Mouse (Mus musculus) C2C12 (cell line): Measurements from ENCODE around the gene Kif1a. TPM values are rescaled to one million over a fixed set of nuclear protein-coding genes. Genes with fewer than 3 reads are reported as not detected.

Experiments
- H3K27me3 ChIP-seq: one replicate; pipeline ENCODE4 v1.6.1; 2011; ENCODE audit not compliant: control insufficient read depth, insufficient read depth, insufficient read length
- H3K36me3 ChIP-seq: one replicate; pipeline ENCODE4 v1.6.1; 2011; ENCODE audit not compliant: control insufficient read depth, insufficient read depth
- H3K4me3 ChIP-seq: one replicate; pipeline ENCODE4 v1.5.1; 2011; ENCODE audit warnings: mild to moderate bottlenecking, control low read depth; ENCODE audit not compliant: poor library complexity, insufficient read depth, severe bottlenecking
- H3K79me2 ChIP-seq: one replicate; pipeline ENCODE4 v1.6.1; 2011; ENCODE audit not compliant: control insufficient read depth, insufficient read depth
- H3K79me3 ChIP-seq: one replicate; pipeline ENCODE4 v1.6.1; 2011; ENCODE audit warnings: low read depth, control low read depth
- H3ac ChIP-seq: one replicate; pipeline ENCODE3; 2011; ENCODE audit warnings: low read depth; ENCODE audit not compliant: control insufficient read depth, insufficient read length
- CEBPB ChIP-seq: IDR thresholded peaks from one replicate; pipeline ENCODE4 v1.6.1; 2011; ENCODE audit warnings: low read depth, mild to moderate bottlenecking, control low read depth, moderate library complexity
- CTCF ChIP-seq: IDR thresholded peaks from one replicate; pipeline ENCODE4 v1.5.1; 2011; ENCODE audit not compliant: control insufficient read depth, insufficient read depth, insufficient read length
- FOSL1 ChIP-seq: IDR thresholded peaks from one replicate; pipeline ENCODE4 v1.8.0; 2011; ENCODE audit warnings: mild to moderate bottlenecking, low read length; ENCODE audit not compliant: poor library complexity, insufficient read depth, severe bottlenecking
- MAX ChIP-seq: IDR thresholded peaks from one replicate; pipeline ENCODE4 v1.6.1; 2011; ENCODE audit warnings: mild to moderate bottlenecking, control low read depth
- MYOD1 ChIP-seq: IDR thresholded peaks from one replicate; pipeline ENCODE4 v1.6.1; 2011; ENCODE audit warnings: low read depth; ENCODE audit not compliant: control insufficient read depth, insufficient read length
- MYOG ChIP-seq: IDR thresholded peaks from one replicate; pipeline ENCODE4 v1.6.1; 2011; ENCODE audit not compliant: control insufficient read depth, insufficient read length; ENCODE audit errors: extremely low read depth
- USF1 ChIP-seq: IDR thresholded peaks from one replicate; pipeline ENCODE4 v1.6.1; 2011; ENCODE audit warnings: low read depth, mild to moderate bottlenecking, control low read depth, moderate library complexity
- polyA plus RNA-seq: library from polyadenylated mRNA; unstranded; fragments of >200 nt; fragmentation: generic; extraction: Trizol; gene quantifications from one replicate; pipeline ENCODE4 v1.2.1, GENCODE M21; 2012; ENCODE audit warnings: missing spikeins

Kif1a gene
- polyA plus RNA-seq, 1 experiment, result 3.4 TPM

- no peaks in the 10 kb centered on the region for H3K36me3 ChIP-seq
- no peaks in the 10 kb centered on the region for H3K79me2 ChIP-seq
- no peak overlapping the region for H3ac ChIP-seq
- H3K27me3 ChIP-seq, result peaks cover 10% of the 10 kb centered on the region
- no peak overlapping the region for H3K4me3 ChIP-seq
- H3K79me3 ChIP-seq, result no peaks in the 10 kb centered on the region
- no peak for TF ChIP-seq USF1
- TF ChIP-seq MAX, result no peak
- no peak for TF ChIP-seq FOSL1
- TF ChIP-seq MYOG, result no peak
- no peak for TF ChIP-seq CEBPB
- no peak for TF ChIP-seq MYOD1
- TF ChIP-seq CTCF, result no peak
These were observed 50.5 kb downstream of the Kif1a start for GRCm38 (mm10) chr1:93051124-93051833.

DNA sequence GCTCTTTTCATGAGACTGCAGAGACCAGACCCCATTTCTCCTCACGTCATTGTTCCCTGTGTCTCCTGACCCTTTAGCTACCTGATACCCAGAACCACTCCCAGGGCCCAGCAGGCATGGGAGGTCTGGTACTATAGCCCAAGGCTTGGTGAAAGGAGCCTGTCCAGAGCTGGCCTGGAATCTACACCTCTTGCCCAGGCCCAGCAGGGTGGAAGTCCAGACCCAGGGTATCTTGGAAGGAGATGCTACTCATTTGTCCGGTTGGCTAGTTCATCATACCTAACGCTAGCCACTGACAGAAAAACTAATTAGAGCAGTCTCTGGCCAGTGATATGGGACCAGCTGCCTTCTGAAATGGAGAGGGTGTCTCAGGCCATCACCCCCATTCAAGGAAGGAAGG, 51.7 kb downstream of the Kif1a start:
- no peaks in the 10 kb centered on the region for H3K79me2 ChIP-seq
- H3K27me3 ChIP-seq, result peaks cover 10% of the 10 kb centered on the region
- no peak overlapping the region for H3ac ChIP-seq
- no peaks in the 10 kb centered on the region for H3K36me3 ChIP-seq
- TF ChIP-seq CEBPB, result no peak
- TF ChIP-seq FOSL1, result no peak
- TF ChIP-seq CTCF, result no peak
- no peak for TF ChIP-seq USF1
- TF ChIP-seq MYOG, result no peak
- no peak for TF ChIP-seq MAX
- no peak for TF ChIP-seq MYOD1
- H3K4me3 ChIP-seq, result no peak overlapping the region
- H3K79me3 ChIP-seq, result no peaks in the 10 kb centered on the region

- no peaks in the 10 kb centered on the region for H3K36me3 ChIP-seq
- H3ac ChIP-seq, result no peak overlapping the region
- peaks cover 10% of the 10 kb centered on the region for H3K27me3 ChIP-seq
- H3K4me3 ChIP-seq, result no peak overlapping the region
- no peaks in the 10 kb centered on the region for H3K79me3 ChIP-seq
- TF ChIP-seq USF1, result no peak
- TF ChIP-seq MYOG, result no peak
- TF ChIP-seq FOSL1, result no peak
- no peak for TF ChIP-seq MYOD1
- no peaks in the 10 kb centered on the region for H3K79me2 ChIP-seq
These were observed 55.5 kb downstream of the Kif1a start for GRCm38 (mm10) chr1:93046153-93046789.

- H3K79me2 ChIP-seq, result no peaks in the 10 kb centered on the region
- no peak overlapping the region for H3K4me3 ChIP-seq
- no peaks in the 10 kb centered on the region for H3K79me3 ChIP-seq
- H3ac ChIP-seq, result no peak overlapping the region
- H3K36me3 ChIP-seq, result no peaks in the 10 kb centered on the region
- TF ChIP-seq USF1, result no peak
- H3K27me3 ChIP-seq, result no peaks in the 10 kb centered on the region
These were observed 65.8 kb downstream of the Kif1a start for GRCm38 (mm10) chr1:93035981-93036380.

DNA sequence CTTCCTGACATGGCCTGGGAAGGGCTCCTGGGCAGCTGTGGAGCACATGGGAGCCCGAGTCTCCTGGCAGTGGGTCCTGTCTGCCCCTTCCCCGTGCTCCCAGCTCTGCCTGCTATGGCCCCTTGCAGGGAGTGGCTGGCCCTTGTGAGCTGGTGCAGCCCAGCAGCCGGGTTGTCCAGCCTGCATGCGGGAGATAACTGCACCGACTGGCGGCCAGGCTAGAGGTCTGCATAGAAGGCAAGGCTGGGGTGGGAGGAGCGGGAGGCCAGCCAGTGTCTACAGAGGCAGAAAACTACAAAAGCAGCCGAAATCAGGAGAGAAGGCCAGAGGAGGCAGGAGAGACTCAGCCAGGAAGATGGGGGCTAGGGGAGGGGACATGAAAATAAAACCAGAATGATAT, 67.8 kb downstream of the Kif1a start:
- Histone ChIP-seq H3K79me2 (no peaks in the 10 kb centered on the region), H3K79me3 (no peaks in the 10 kb centered on the region), H3K27me3 (no peaks in the 10 kb centered on the region), H3ac (no peak overlapping the region), H3K36me3 (no peaks in the 10 kb centered on the region), H3K4me3 (no peak overlapping the region)
- TF ChIP-seq USF1, result no peak
- no peak for TF ChIP-seq MYOD1
- no peak for TF ChIP-seq MAX
- TF ChIP-seq CEBPB, result no peak
- TF ChIP-seq CTCF, result no peak
- no peak for TF ChIP-seq FOSL1
- TF ChIP-seq MYOG, result no peak

DNA sequence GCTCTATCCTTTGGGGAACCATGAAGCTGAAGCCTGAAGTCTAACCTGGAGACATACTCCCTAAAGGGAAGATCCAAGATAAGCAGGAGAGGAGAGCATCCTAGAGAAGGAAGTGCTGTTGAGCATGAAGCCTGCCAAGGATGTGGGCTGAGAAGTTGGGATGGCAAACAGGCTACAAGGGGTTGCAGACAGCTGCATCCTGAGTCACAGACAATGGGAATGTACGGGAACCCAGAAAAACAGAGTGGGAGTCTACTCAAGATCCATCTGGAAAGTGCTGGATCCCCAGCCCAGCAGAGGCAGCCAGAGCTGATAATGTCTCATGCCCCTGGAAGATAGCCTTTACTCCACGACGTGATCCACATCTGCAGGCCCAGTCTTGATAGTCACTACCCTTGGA, 70.6 kb downstream of the Kif1a start:
- no peak for TF ChIP-seq CEBPB
- TF ChIP-seq FOSL1, result no peak
- TF ChIP-seq USF1, result no peak
- no peak for TF ChIP-seq MAX
- no peak for TF ChIP-seq MYOD1
- no peak for TF ChIP-seq MYOG
- TF ChIP-seq CTCF, result no peak
- Histone ChIP-seq H3K79me2 (no peaks in the 10 kb centered on the region), H3K36me3 (no peaks in the 10 kb centered on the region), H3ac (no peak overlapping the region), H3K4me3 (no peak overlapping the region), H3K27me3 (peaks cover 5% of the 10 kb centered on the region), H3K79me3 (no peaks in the 10 kb centered on the region)
